Mouse (Mus musculus) forebrain, embryonic 11.5 days (tissue): ENCODE results near the gene Fntb. TPM values are rescaled to one million over a fixed set of nuclear protein-coding genes. Genes with fewer than 3 reads are reported as not detected.

ENCODE experiments used
- ATAC-seq: fragments of 200-750 bp; cut with Nextera tagmentation; replicated peaks from 2 replicates; pipeline ENCODE4 v1.8.0; 2017; ENCODE audit warnings: moderate TSS enrichment; ENCODE audit not compliant: low FRiP score
- DNase-seq: peaks from one replicate; pipeline ENCODE4 v3.0.0-alpha.2; 2017; ENCODE audit warnings: low spot score
- H3K27ac ChIP-seq: fragments of 300-500 bp; sonication (generic); 2 replicates; pipeline ENCODE4 v1.5.1; 2014; ENCODE audit warnings: low read depth, low read length
- H3K27me3 ChIP-seq: fragments of 300-500 bp; sonication (generic); 2 replicates; pipeline ENCODE4 v1.6.1; 2014; ENCODE audit warnings: mild to moderate bottlenecking, low read length, mixed read lengths; ENCODE audit not compliant: control insufficient read depth, insufficient read depth
- H3K36me3 ChIP-seq: fragments of 300-500 bp; sonication (generic); 2 replicates; pipeline ENCODE4 v1.6.1; 2014; ENCODE audit warnings: mild to moderate bottlenecking, low read length, moderate library complexity, mixed read lengths; ENCODE audit not compliant: control insufficient read depth, insufficient read depth
- H3K4me1 ChIP-seq: fragments of 300-500 bp; sonication (generic); replicated peaks from 2 replicates; pipeline ENCODE4 v1.6.1; 2014; ENCODE audit warnings: low read length, mixed read lengths; ENCODE audit not compliant: control insufficient read depth, insufficient read depth
- H3K4me2 ChIP-seq: fragments of 300-500 bp; sonication (generic); 2 replicates; pipeline ENCODE4 v1.6.1; 2014; ENCODE audit warnings: low read depth, mild to moderate bottlenecking, low read length, moderate library complexity, mixed read lengths; ENCODE audit not compliant: severe bottlenecking
- H3K4me3 ChIP-seq: fragments of 300-500 bp; sonication (generic); 2 replicates; pipeline ENCODE4 v1.5.1; 2014; ENCODE audit warnings: low read depth, low read length
- H3K9ac ChIP-seq: fragments of 300-500 bp; sonication (generic); 2 replicates; pipeline ENCODE4 v1.6.1; 2014; ENCODE audit warnings: low read length
- H3K9me3 ChIP-seq: fragments of 300-500 bp; sonication (generic); 2 replicates; pipeline ENCODE4 v1.6.1; 2016; ENCODE audit warnings: low read length, mixed read lengths; ENCODE audit not compliant: control insufficient read depth
- WGBS: fragments of 180-500 bp; shearing (Covaris S2); extraction: QIAGEN DNeasy Blood & Tissue Kit; methylation state at CpG from one replicate; pipeline ENCODE4 v1.1.7; 2014; 5-methylcytosine and 5-hydroxymethylcytosine counted together
- polyA plus RNA-seq: library from polyadenylated mRNA; unstranded; fragments of >200 nt; fragmentation: Nextera tagmentation; extraction: Ambion mirVana; gene quantifications from 2 replicates; pipeline ENCODE4 v1.2.1, GENCODE M21; 2014

Fntb gene
- polyA plus RNA-seq, 1 experiment from 2014 or later: 44.7 TPM

- Histone ChIP-seq H3K9me3 (no peaks in the 10 kb centered on the region), H3K36me3 (peaks cover 7% of the 10 kb centered on the region; the same call in 1 of the 2 replicates), H3K27ac (no peak overlapping the region), H3K9ac (no peak overlapping the region), H3K4me3 (no peak overlapping the region), H3K4me1 (0 out of 2 replicates have a peak, but pooled peaks cover 2% of the 10 kb centered on the region), H3K4me2 (no peak overlapping the region), H3K27me3 (no peaks in the 10 kb centered on the region)
- 95% methylated on average over 6 of the region's 6 CpGs for WGBS
- DNase-seq: no peak
- no peak for ATAC-seq
Observed at GRCm38 (mm10) chr12:76932688-76933060, 167.3 kb downstream of the Fntb start.

GRCm38 (mm10) chr12:76934438-76934837 lies 169.0 kb downstream of the Fntb start:
- H3K9me3 ChIP-seq: no peaks in the 10 kb centered on the region
- no peak overlapping the region for H3K9ac ChIP-seq
- peaks cover 18% of the 10 kb centered on the region for H3K36me3 ChIP-seq
- no peak overlapping the region for H3K4me2 ChIP-seq
- H3K4me3 ChIP-seq: no peak overlapping the region
- no peaks in the 10 kb centered on the region for H3K27me3 ChIP-seq
- 94% methylated on average over 3 of the region's 3 CpGs for WGBS
- DNase-seq (no peak), ATAC-seq (no peak)
- 0 out of 2 replicates have a peak, but pooled peaks cover 2% of the 10 kb centered on the region for H3K4me1 ChIP-seq
- H3K27ac ChIP-seq: no peak overlapping the region

GRCm38 (mm10) chr12:76936211-76936610 lies 170.8 kb downstream of the Fntb start:
- 93% methylated on average over 10 of the region's 10 CpGs for WGBS
- Histone ChIP-seq H3K4me3 (no peak overlapping the region), H3K4me2 (no peak overlapping the region), H3K4me1 (no peaks in the 10 kb centered on the region), H3K27ac (no peak overlapping the region), H3K27me3 (no peaks in the 10 kb centered on the region), H3K36me3 (peaks cover 19% of the 10 kb centered on the region), H3K9ac (no peak overlapping the region), H3K9me3 (no peaks in the 10 kb centered on the region)
- no peak for ATAC-seq
- DNase-seq: no peak

GRCm38 (mm10) chr12:76938013-76938412 lies 172.6 kb downstream of the Fntb start:
- ATAC-seq (no peak), DNase-seq (no peak)
- H3K4me2 ChIP-seq: no peak overlapping the region
- H3K4me3 ChIP-seq: no peak overlapping the region
- no peak overlapping the region for H3K27ac ChIP-seq
- no peak overlapping the region for H3K9ac ChIP-seq
- H3K36me3 ChIP-seq: peaks cover 19% of the 10 kb centered on the region
- WGBS: 93% methylated on average over 6 of the region's 6 CpGs
- H3K4me1 ChIP-seq: no peaks in the 10 kb centered on the region
- H3K9me3 ChIP-seq: no peaks in the 10 kb centered on the region
- H3K27me3 ChIP-seq: no peaks in the 10 kb centered on the region

GRCm38 (mm10) chr12:76941524-76941923 lies 176.1 kb downstream of the Fntb start:
- no peaks in the 10 kb centered on the region for H3K4me1 ChIP-seq
- DNase-seq: no peak
- 79% methylated on average over 2 of the region's 2 CpGs for WGBS
- H3K27me3 ChIP-seq: no peaks in the 10 kb centered on the region
- no peak overlapping the region for H3K4me2 ChIP-seq
- no peak overlapping the region for H3K4me3 ChIP-seq
- no peak for ATAC-seq
- H3K36me3 ChIP-seq: peaks cover 11% of the 10 kb centered on the region
- H3K27ac ChIP-seq: no peak overlapping the region
- no peaks in the 10 kb centered on the region for H3K9me3 ChIP-seq
- H3K9ac ChIP-seq: no peak overlapping the region

- DNase-seq: no peak
- no peak overlapping the region for H3K4me2 ChIP-seq
- H3K9me3 ChIP-seq: no peaks in the 10 kb centered on the region
- no peaks in the 10 kb centered on the region for H3K4me1 ChIP-seq
- WGBS: 89% methylated on average over 2 of the region's 2 CpGs
- no peak overlapping the region for H3K4me3 ChIP-seq
- H3K9ac ChIP-seq: no peak overlapping the region
- H3K27me3 ChIP-seq: no peaks in the 10 kb centered on the region
- peaks cover 11% of the 10 kb centered on the region for H3K36me3 ChIP-seq
- no peak for ATAC-seq
- no peak overlapping the region for H3K27ac ChIP-seq
Observed at GRCm38 (mm10) chr12:76942476-76942875, 177.1 kb downstream of the Fntb start.

GRCm38 (mm10) chr12:76943046-76943445 lies 177.7 kb downstream of the Fntb start:
- no peak for DNase-seq
- Histone ChIP-seq H3K9ac (no peak overlapping the region), H3K36me3 (peaks cover 8% of the 10 kb centered on the region), H3K4me3 (no peak overlapping the region), H3K27me3 (no peaks in the 10 kb centered on the region), H3K4me1 (no peaks in the 10 kb centered on the region), H3K4me2 (no peak overlapping the region), H3K27ac (no peak overlapping the region), H3K9me3 (no peaks in the 10 kb centered on the region)
- ATAC-seq: no peak
- 84% methylated on average over 3 of the region's 3 CpGs for WGBS

- Histone ChIP-seq H3K4me1 (no peaks in the 10 kb centered on the region), H3K4me2 (no peak overlapping the region), H3K9ac (no peak overlapping the region), H3K27me3 (no peaks in the 10 kb centered on the region), H3K4me3 (no peak overlapping the region), H3K9me3 (no peaks in the 10 kb centered on the region), H3K27ac (no peak overlapping the region), H3K36me3 (peaks cover 6% of the 10 kb centered on the region)
- ATAC-seq (no peak), DNase-seq (no peak)
- 91% methylated on average over 6 of the region's 6 CpGs for WGBS
Observed at GRCm38 (mm10) chr12:76943466-76943865, 178.1 kb downstream of the Fntb start.

- H3K9me3 ChIP-seq: no peaks in the 10 kb centered on the region
- H3K27ac ChIP-seq: no peak overlapping the region
- 96% methylated on average over 3 of the region's 3 CpGs for WGBS
- no peak for ATAC-seq
- no peak overlapping the region for H3K9ac ChIP-seq
- no peaks in the 10 kb centered on the region for H3K4me1 ChIP-seq
- peaks cover 4% of the 10 kb centered on the region; the same call in 1 of the 2 replicates for H3K36me3 ChIP-seq
- H3K27me3 ChIP-seq: no peaks in the 10 kb centered on the region
- no peak overlapping the region for H3K4me3 ChIP-seq
- DNase-seq: no peak
- H3K4me2 ChIP-seq: no peak overlapping the region
Observed at GRCm38 (mm10) chr12:76947487-76947886, 182.1 kb downstream of the Fntb start.
